Comparison of ENCODE assay signal across 13 mouse cellular contexts in the genomic region with DNA sequence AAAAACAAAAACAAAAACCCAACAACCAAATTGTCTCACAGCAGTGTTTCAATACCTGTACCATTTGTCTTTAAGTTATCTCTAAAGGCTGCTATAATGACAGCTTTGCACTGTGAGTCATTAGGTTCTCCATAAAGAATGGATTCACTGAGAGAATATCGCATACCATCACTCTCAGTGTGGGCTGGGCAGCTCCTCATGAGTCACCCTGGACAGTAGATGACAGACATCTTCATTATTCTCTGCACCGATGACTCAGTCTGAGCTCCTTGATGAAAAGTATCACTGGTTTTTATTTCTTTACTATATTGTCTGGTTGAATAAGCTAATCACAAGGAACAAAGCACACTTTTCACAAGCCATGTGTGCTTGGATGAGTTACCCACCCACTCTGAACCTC.
"Had no signal": no experiment of that assay in that cellular context is flagged by ENCODE, and none has a peak within 500 bp of the region (broad histone marks: within the 10 kb centered on the region; RNA-seq: fewer than 3 reads in every experiment).

No protein-coding gene starts in this region.

- H3K4me2 ChIP-seq: limb, embryonic 13.5 days; midbrain, embryonic 13.5 days; neural tube, embryonic 15.5 days had no signal

- H3K27ac ChIP-seq: kidney, postnatal 0 days; limb, embryonic 13.5 days; liver, embryonic 14.5 days; midbrain, embryonic 13.5 days; neural tube, embryonic 15.5 days had no signal

- ATAC-seq: midbrain, embryonic 13.5 days had no signal

- H3K4me3 ChIP-seq: limb, embryonic 13.5 days; midbrain, embryonic 13.5 days; neural tube, embryonic 15.5 days had no signal

- H3K9me3 ChIP-seq: midbrain, embryonic 13.5 days; neural tube, embryonic 15.5 days had no signal

- H3K9ac ChIP-seq: limb, embryonic 13.5 days; liver, embryonic 14.5 days; midbrain, embryonic 13.5 days; neural tube, embryonic 15.5 days had no signal

- H3K36me3 ChIP-seq: limb, embryonic 13.5 days; midbrain, embryonic 13.5 days; neural tube, embryonic 15.5 days had no signal

- DNase-seq: kidney, adult 9 months; kidney, postnatal 36 days; layer of hippocampus, adult 9-11 months; layer of hippocampus, postnatal 36 days; left cerebral cortex, postnatal 4 days; lung, adult 18-20 months; lung, postnatal 36 days; right cerebral cortex, postnatal 14 days had no signal

- H3K27me3 ChIP-seq: limb, embryonic 13.5 days; midbrain, embryonic 13.5 days; neural tube, embryonic 15.5 days had no signal

- H3K4me1 ChIP-seq: limb, embryonic 13.5 days; midbrain, embryonic 13.5 days; neural tube, embryonic 15.5 days had no signal
